Mouse (Mus musculus): ENCODE results near the gene Cdk7. TPM values are rescaled to one million over a fixed set of nuclear protein-coding genes. Genes with fewer than 3 reads are reported as not detected.

The Cdk7 gene
- polyA plus RNA-seq, 1 experiment from 2014 or later = 87.2 TPM

DNA sequence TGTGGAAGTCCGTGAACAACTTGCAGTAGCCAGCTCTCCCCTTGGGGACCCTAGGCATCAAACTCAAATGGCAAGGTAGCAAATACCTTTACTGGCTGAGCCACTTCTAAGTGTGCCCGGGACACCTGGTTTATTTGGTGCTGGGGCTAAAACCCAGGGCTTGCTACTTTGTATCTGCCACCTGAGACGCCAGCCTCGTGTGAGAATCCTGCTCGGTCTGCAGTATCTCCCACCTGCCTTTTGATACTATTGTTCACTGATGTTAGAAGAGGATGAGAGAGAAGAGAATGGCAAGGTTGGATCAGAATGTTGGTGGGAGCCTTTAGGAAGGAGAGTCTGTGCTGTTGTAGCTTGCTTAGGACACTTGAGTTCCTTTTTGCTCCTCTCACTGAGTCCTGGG lies 72.6 kb downstream of the Cdk7 start:
- no peak overlapping the region for H3K4me3 ChIP-seq (replicated peaks; ENCODE audit: low read depth, low read length)
- ATAC-seq (replicated peaks; ENCODE audit: low FRiP score, low read depth) (no peak), DNase-seq (ENCODE audit: low spot score) (no peak)
- H3K4me2 ChIP-seq (ENCODE audit: low read length) = no peak overlapping the region
- no peaks in the 10 kb centered on the region for H3K27me3 ChIP-seq (ENCODE audit: insufficient read depth, low read length)
- no peak overlapping the region for H3K27ac ChIP-seq
- H3K9me3 ChIP-seq (replicated peaks; ENCODE audit: low read length) = no peaks in the 10 kb centered on the region
- no peak overlapping the region for H3K9ac ChIP-seq (ENCODE audit: low read depth, low read length)
- no peak for TF ChIP-seq CTCF (IDR thresholded peaks at IDR 0.05; ENCODE audit: low read depth)
- WGBS = 89% methylated on average over 5 of the region's 5 CpGs
- no peaks in the 10 kb centered on the region for H3K4me1 ChIP-seq (replicated peaks; ENCODE audit: insufficient read depth, low read length)
- H3K36me3 ChIP-seq (ENCODE audit: insufficient read depth, low read length) = 0 out of 2 replicates have a peak, but pooled peaks cover 6% of the 10 kb centered on the region

Other genes starting within 250 kb of the Cdk7 start
- gene Gtf2h2, start 238.4 kb downstream of the Cdk7 start, polyA plus RNA-seq (2015; fragmentation: Nextera tagmentation; extraction: Ambion mirVana) = 66.3 and 67.9 TPM in 2 replicates
- gene Ocln, start 178.2 kb downstream of the Cdk7 start, polyA plus RNA-seq (2015; fragmentation: Nextera tagmentation; extraction: Ambion mirVana) = 35.3 and 37.8 TPM in 2 replicates
- gene Marveld2, start 114.0 kb downstream of the Cdk7 start, polyA plus RNA-seq (2015; fragmentation: Nextera tagmentation; extraction: Ambion mirVana) = 17.0 TPM in 2 replicates
- gene Ak6, start 80.0 kb downstream of the Cdk7 start, polyA plus RNA-seq (2015; fragmentation: Nextera tagmentation; extraction: Ambion mirVana) = 257 TPM in 2 replicates
- 18.6 and 19.7 TPM in 2 replicates for gene Rad17, start 79.9 kb downstream of the Cdk7 start, polyA plus RNA-seq (2015; fragmentation: Nextera tagmentation; extraction: Ambion mirVana)
- gene Taf9, start 79.4 kb downstream of the Cdk7 start, polyA plus RNA-seq (2015; fragmentation: Nextera tagmentation; extraction: Ambion mirVana) = 17.0 and 17.4 TPM in 2 replicates
- gene Ccdc125, start 61.2 kb downstream of the Cdk7 start, polyA plus RNA-seq (2015; fragmentation: Nextera tagmentation; extraction: Ambion mirVana) = 6.1 and 6.8 TPM in 2 replicates
- 255 and 260 TPM in 2 replicates for gene Mrps36, start 13.7 kb upstream of the Cdk7 start, polyA plus RNA-seq (2015; fragmentation: Nextera tagmentation; extraction: Ambion mirVana)
- 20.9 and 23.8 TPM in 2 replicates for gene Cenph, start 45.0 kb upstream of the Cdk7 start, polyA plus RNA-seq (2015; fragmentation: Nextera tagmentation; extraction: Ambion mirVana)
- 101 and 103 TPM in 2 replicates for gene Ccnb1, start 55.6 kb upstream of the Cdk7 start, polyA plus RNA-seq (2015; fragmentation: Nextera tagmentation; extraction: Ambion mirVana)
- gene Slc30a5, start 102.5 kb upstream of the Cdk7 start, polyA plus RNA-seq (2015; fragmentation: Nextera tagmentation; extraction: Ambion mirVana) = 53.0 and 54.5 TPM in 2 replicates